Mouse (Mus musculus) heart, postnatal 0 days (tissue): ENCODE measurements around the gene Gjb2.

ENCODE experiments used
- CTCF ChIP-seq: IDR thresholded peaks from 2 replicates; pipeline ENCODE4 v1.5.1; 2016; ENCODE audit warnings: antibody characterized with exemption, control low read depth, low read depth
- EP300 ChIP-seq: IDR thresholded peaks from 2 replicates; pipeline ENCODE4 v1.6.1; 2016; ENCODE audit warnings: antibody characterized with exemption, low read depth

- TF ChIP-seq EP300 (no peak), CTCF (no peak)
Observed at GRCm38 (mm10) chr14:57066053-57066452, 38.4 kb downstream of the Gjb2 start.
